Mouse (Mus musculus) testis, adult 2 months (tissue): ENCODE measurements around the gene Tomm34.

ENCODE experiments used
- CTCF ChIP-seq: fragments of 200-500 bp; IDR thresholded peaks from 2 replicates; pipeline ENCODE4 v1.5.1; 2012; ENCODE audit warnings: low read depth, mild to moderate bottlenecking, inconsistent platforms, low read length, moderate library complexity; ENCODE audit not compliant: control insufficient read depth, insufficient read depth, insufficient replicate concordance
- POLR2A ChIP-seq: fragments of 200-500 bp; IDR thresholded peaks from 2 replicates; pipeline ENCODE4 v1.6.1; 2012; ENCODE audit warnings: low read depth, mild to moderate bottlenecking, inconsistent platforms, low read length, moderate library complexity; ENCODE audit not compliant: control insufficient read depth

DNA sequence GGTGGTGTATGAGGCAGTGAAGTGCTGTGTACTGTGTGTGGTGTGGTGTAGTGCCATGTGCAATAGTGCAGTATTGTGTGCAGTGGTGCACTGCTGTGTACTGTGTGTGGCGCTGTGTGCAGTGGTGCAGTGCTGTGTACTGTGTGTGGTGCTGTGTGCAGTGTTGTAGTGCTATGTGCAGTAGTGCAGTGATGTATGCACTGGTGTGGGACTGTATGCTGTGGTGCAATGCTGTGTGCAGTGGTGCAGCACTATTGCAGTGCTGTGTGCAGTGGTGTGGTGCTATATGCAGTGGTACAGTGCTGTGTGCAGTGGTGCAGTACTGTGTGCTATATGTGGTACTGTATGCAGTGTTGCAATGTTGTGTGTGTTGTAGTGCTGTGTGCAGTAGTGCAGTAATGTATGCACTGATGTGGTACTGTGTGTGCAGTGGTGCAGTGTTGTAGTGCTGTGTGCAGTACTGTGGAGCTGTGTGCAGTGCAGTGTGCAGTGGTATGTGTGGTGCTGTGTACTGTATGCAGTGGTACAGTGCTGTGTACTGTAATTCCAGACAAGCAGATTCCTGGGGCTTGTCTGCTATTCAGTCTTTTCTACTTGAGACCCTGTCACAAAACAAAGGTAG lies 32.5 kb downstream of the Tomm34 start:
- no peak for TF ChIP-seq POLR2A
- TF ChIP-seq CTCF: no peak
